Mouse (Mus musculus): ENCODE measurements at regions not wholly inside any gene's neighbourhood (a gene's known extent, or its start where the extent isn't known, plus 50 kb on each side); places are given as distances from the start of the nearest gene placed in this dataset.

DNA sequence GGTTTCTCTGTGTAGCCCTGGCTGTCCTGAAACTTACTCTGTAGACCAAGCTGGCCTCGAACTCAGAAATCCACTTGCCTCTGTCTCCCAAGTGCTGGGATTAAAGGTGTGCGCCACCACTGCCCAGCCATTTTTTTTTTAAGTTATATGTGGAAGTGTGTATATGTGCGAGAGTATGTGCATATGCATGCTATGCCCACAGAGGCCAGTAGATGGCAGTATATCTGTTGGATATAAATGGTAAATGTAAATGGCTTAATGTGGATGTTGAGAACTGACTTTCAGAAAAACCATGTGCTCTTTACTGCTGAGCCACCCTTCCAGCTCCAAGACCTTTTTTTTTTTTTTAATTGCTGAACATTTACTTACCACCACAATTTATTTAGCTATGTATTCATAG, 400.2 kb upstream of the Pdzrn3 start:
- TF ChIP-seq POLR2A (IDR thresholded peaks at IDR 0.05; ENCODE audit: extremely low read depth, insufficient read depth, low read length) (no peak), CTCF (IDR thresholded peaks at IDR 0.05; ENCODE audit: extremely low read depth, insufficient read depth, low read length) (no peak)

Measured in cortical plate, adult 2 months (tissue).